Mouse (Mus musculus): Measurements from ENCODE around the gene Phf3.

Phf3 gene

GRCm38 (mm10) chr1:30755453-30756224 lies 118.1 kb downstream of the Phf3 start:
- DNase-seq: no peak

Data from kidney, postnatal 14 days (tissue).